Mouse (Mus musculus) testis, adult 2 months (tissue): ENCODE data around the gene Naaladl2. TPM values are rescaled to one million over a fixed set of nuclear protein-coding genes. Genes with fewer than 3 reads are reported as not detected.

Source experiments
- H3K27ac ChIP-seq: fragments of 200-500 bp; 2 replicates; pipeline ENCODE4 v1.5.1; 2012; ENCODE audit warnings: low read depth, low read length; ENCODE audit not compliant: control insufficient read depth, insufficient read depth
- H3K27me3 ChIP-seq: fragments of 200-500 bp; 2 replicates; pipeline ENCODE4 v1.6.1; 2012; ENCODE audit warnings: mild to moderate bottlenecking, low read length, moderate library complexity; ENCODE audit not compliant: control insufficient read depth, insufficient read depth
- H3K36me3 ChIP-seq: fragments of 200-500 bp; 2 replicates; pipeline ENCODE4 v1.6.1; 2012; ENCODE audit warnings: mild to moderate bottlenecking, low read length; ENCODE audit not compliant: control insufficient read depth, insufficient read depth
- H3K4me1 ChIP-seq: fragments of 200-500 bp; 2 replicates; pipeline ENCODE4 v1.6.1; 2012; ENCODE audit warnings: low read length; ENCODE audit not compliant: control insufficient read depth, insufficient read depth
- H3K4me3 ChIP-seq: fragments of 200-500 bp; 2 replicates; pipeline ENCODE4 v1.5.1; 2012; ENCODE audit warnings: low read depth, mild to moderate bottlenecking, low read length, moderate library complexity, mixed read lengths; ENCODE audit not compliant: control insufficient read depth
- CTCF ChIP-seq: fragments of 200-500 bp; IDR thresholded peaks from 2 replicates; pipeline ENCODE4 v1.5.1; 2012; ENCODE audit warnings: low read depth, mild to moderate bottlenecking, inconsistent platforms, low read length, moderate library complexity; ENCODE audit not compliant: control insufficient read depth, insufficient read depth, insufficient replicate concordance
- POLR2A ChIP-seq: fragments of 200-500 bp; IDR thresholded peaks from 2 replicates; pipeline ENCODE4 v1.6.1; 2012; ENCODE audit warnings: low read depth, mild to moderate bottlenecking, inconsistent platforms, low read length, moderate library complexity; ENCODE audit not compliant: control insufficient read depth
- polyA plus RNA-seq: library from polyadenylated mRNA; depleted of rRNA; stranded (reverse); fragments of >200 nt; gene quantifications from 2 replicates; pipeline ENCODE4 v1.2.3, GENCODE M21; 2012

Gene Naaladl2
- polyA plus RNA-seq, 1 experiment = 1.8 TPM

- Histone ChIP-seq H3K4me1 (no peaks in the 10 kb centered on the region), H3K36me3 (no peaks in the 10 kb centered on the region), H3K27ac (no peak overlapping the region), H3K4me3 (no peak overlapping the region), H3K27me3 (no peaks in the 10 kb centered on the region)
- TF ChIP-seq CTCF = no peak
- TF ChIP-seq POLR2A = no peak
Measured at GRCm38 (mm10) chr3:24124034-24124433, 1020.0 kb downstream of the Naaladl2 start.

GRCm38 (mm10) chr3:24118136-24118535 lies 1025.9 kb downstream of the Naaladl2 start:
- no peaks in the 10 kb centered on the region for H3K4me1 ChIP-seq
- no peak overlapping the region for H3K27ac ChIP-seq
- no peaks in the 10 kb centered on the region for H3K36me3 ChIP-seq
- H3K27me3 ChIP-seq = no peaks in the 10 kb centered on the region
- TF ChIP-seq CTCF = no peak
- TF ChIP-seq POLR2A = no peak
- H3K4me3 ChIP-seq = no peak overlapping the region

- Histone ChIP-seq H3K4me3 (no peak overlapping the region), H3K27ac (no peak overlapping the region), H3K36me3 (no peaks in the 10 kb centered on the region), H3K27me3 (no peaks in the 10 kb centered on the region), H3K4me1 (no peaks in the 10 kb centered on the region)
- TF ChIP-seq POLR2A (no peak), CTCF (no peak)
Measured at GRCm38 (mm10) chr3:24114849-24115248, 1029.2 kb downstream of the Naaladl2 start.

- no peak overlapping the region for H3K27ac ChIP-seq
- H3K36me3 ChIP-seq = no peaks in the 10 kb centered on the region
- TF ChIP-seq CTCF (no peak), POLR2A (no peak)
- H3K4me1 ChIP-seq = no peaks in the 10 kb centered on the region
- H3K27me3 ChIP-seq = no peaks in the 10 kb centered on the region
- H3K4me3 ChIP-seq = no peak overlapping the region
Measured at GRCm38 (mm10) chr3:24113360-24113759, 1030.7 kb downstream of the Naaladl2 start.

GRCm38 (mm10) chr3:24106391-24106790 lies 1037.7 kb downstream of the Naaladl2 start:
- no peak overlapping the region for H3K27ac ChIP-seq
- no peak overlapping the region for H3K4me3 ChIP-seq
- TF ChIP-seq CTCF = no peak
- TF ChIP-seq POLR2A = no peak
- H3K27me3 ChIP-seq = no peaks in the 10 kb centered on the region
- no peaks in the 10 kb centered on the region for H3K4me1 ChIP-seq
- H3K36me3 ChIP-seq = no peaks in the 10 kb centered on the region

- Histone ChIP-seq H3K27ac (no peak overlapping the region), H3K4me1 (no peaks in the 10 kb centered on the region), H3K4me3 (no peak overlapping the region), H3K27me3 (no peaks in the 10 kb centered on the region), H3K36me3 (no peaks in the 10 kb centered on the region)
- TF ChIP-seq POLR2A (no peak), CTCF (no peak)
Measured at GRCm38 (mm10) chr3:24079761-24080160, 1064.3 kb downstream of the Naaladl2 start.

- H3K36me3 ChIP-seq = no peaks in the 10 kb centered on the region
- no peaks in the 10 kb centered on the region for H3K27me3 ChIP-seq
- TF ChIP-seq POLR2A = no peak
- TF ChIP-seq CTCF = no peak
- H3K4me3 ChIP-seq = no peak overlapping the region
- no peaks in the 10 kb centered on the region for H3K4me1 ChIP-seq
- H3K27ac ChIP-seq = no peak overlapping the region
Measured at GRCm38 (mm10) chr3:24071169-24071797, 1072.8 kb downstream of the Naaladl2 start.
